Mouse (Mus musculus) natural killer cell, adult 2 months (primary cell): ENCODE measurements at regions not wholly inside any gene's neighbourhood (a gene's known extent, or its start where the extent isn't known, plus 50 kb on each side); places are given as distances from the start of the nearest gene placed in this dataset.
A peak's percentile ranks its signal among the peaks of the same experiment; 100 is the strongest.

Experiments
- DNase-seq, 2 experiments: peaks; one replicate each; pipeline ENCODE4 v3.0.0; 2022; ENCODE audit warnings: low spot score in 2 of 2

- DNase-seq: no peak
These were observed 87.1 kb upstream of the Tmem150c start for GRCm38 (mm10) chr5:100246709-100247108.

GRCm38 (mm10) chr5:100244811-100245210 is 85.2 kb upstream of the Tmem150c start:
- no peak for DNase-seq

- DNase-seq: peak in 1 of 2 experiments; percentile 31
These were observed 81.3 kb upstream of the Tmem150c start for GRCm38 (mm10) chr5:100240876-100241275.

- no peak for DNase-seq
These were observed 80.0 kb upstream of the Tmem150c start for GRCm38 (mm10) chr5:100239632-100240031.

- DNase-seq: no peak
These were observed 78.9 kb upstream of the Tmem150c start for GRCm38 (mm10) chr5:100238287-100239036.

- no peak for DNase-seq
These were observed 78.2 kb upstream of the Tmem150c start for GRCm38 (mm10) chr5:100237674-100238278.

GRCm38 (mm10) chr5:100236277-100236676 is 76.7 kb upstream of the Tmem150c start:
- DNase-seq: no peak

- DNase-seq: no peak
These were observed 72.5 kb upstream of the Tmem150c start for GRCm38 (mm10) chr5:100232076-100232475.

- no peak for DNase-seq
These were observed 72.0 kb upstream of the Tmem150c start for GRCm38 (mm10) chr5:100231574-100231973.

GRCm38 (mm10) chr5:100230038-100230437 is 70.4 kb upstream of the Tmem150c start:
- no peak for DNase-seq

GRCm38 (mm10) chr5:100227888-100228287 is 68.3 kb upstream of the Tmem150c start:
- DNase-seq: no peak

GRCm38 (mm10) chr5:100226571-100227235 is 67.1 kb upstream of the Tmem150c start:
- no peak for DNase-seq

GRCm38 (mm10) chr5:100225491-100225890 is 65.9 kb upstream of the Tmem150c start:
- DNase-seq: no peak

GRCm38 (mm10) chr5:100224773-100225363 is 65.3 kb upstream of the Tmem150c start:
- DNase-seq: no peak

- no peak for DNase-seq
These were observed 61.5 kb upstream of the Tmem150c start for GRCm38 (mm10) chr5:100221005-100221583.

- DNase-seq: no peak
These were observed 60.7 kb upstream of the Tmem150c start for GRCm38 (mm10) chr5:100220320-100220719.

GRCm38 (mm10) chr5:100218256-100218851 is 58.7 kb upstream of the Tmem150c start:
- DNase-seq: no peak

GRCm38 (mm10) chr5:100217178-100218035 is 57.8 kb upstream of the Tmem150c start:
- no peak for DNase-seq

GRCm38 (mm10) chr5:100213901-100214300 is 54.3 kb upstream of the Tmem150c start:
- no peak for DNase-seq

GRCm38 (mm10) chr5:100210708-100211107 is 51.1 kb upstream of the Tmem150c start:
- no peak for DNase-seq
